Mouse (Mus musculus) erythroblast, embryonic 14.5 days (primary cell): ENCODE results near the gene Sf3a3.

ENCODE experiments used
- GATA1 ChIP-seq: IDR thresholded peaks from 2 replicates; pipeline ENCODE4 v1.6.1; 2012; ENCODE audit warnings: low read length, inconsistent platforms, mixed read lengths
- TAL1 ChIP-seq: IDR thresholded peaks from 3 replicates; pipeline ENCODE4 v1.6.1; 2012; ENCODE audit warnings: low read length, inconsistent platforms, mixed read lengths

- TF ChIP-seq GATA1 (no peak), TAL1 (no peak)
Measured at GRCm38 (mm10) chr4:124738013-124738412, 23.4 kb downstream of the Sf3a3 start.
